Mouse (Mus musculus): ENCODE measurements around the gene Hist2h4. TPM values are rescaled to one million over a fixed set of nuclear protein-coding genes. Genes with fewer than 3 reads are reported as not detected.
"Not testable (repeated sequence)": the region's sequence is repeated elsewhere in the genome, so short reads cannot be mapped to it uniquely, and the experiment has no call there.

Hist2h4 gene
- polyA plus RNA-seq, 1 experiment from 2014 or later = 8.4 TPM

DNA sequence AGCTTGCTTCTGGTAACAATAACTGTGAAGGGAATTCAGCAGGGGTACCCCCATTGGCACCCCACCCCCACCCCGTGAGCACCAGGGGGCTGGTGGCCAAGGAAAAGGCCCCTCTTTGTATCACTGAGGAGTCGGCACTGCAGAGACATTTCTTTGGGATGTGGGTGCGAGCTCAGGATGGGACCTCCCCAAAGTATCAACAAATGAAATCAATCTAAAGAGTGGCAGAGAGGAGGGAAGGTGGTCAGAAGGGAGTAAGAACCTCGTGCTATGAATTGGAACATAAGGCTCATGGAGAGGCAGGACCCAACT is 14.1 kb downstream of the Hist2h4 start:
- no peak for ATAC-seq

DNA sequence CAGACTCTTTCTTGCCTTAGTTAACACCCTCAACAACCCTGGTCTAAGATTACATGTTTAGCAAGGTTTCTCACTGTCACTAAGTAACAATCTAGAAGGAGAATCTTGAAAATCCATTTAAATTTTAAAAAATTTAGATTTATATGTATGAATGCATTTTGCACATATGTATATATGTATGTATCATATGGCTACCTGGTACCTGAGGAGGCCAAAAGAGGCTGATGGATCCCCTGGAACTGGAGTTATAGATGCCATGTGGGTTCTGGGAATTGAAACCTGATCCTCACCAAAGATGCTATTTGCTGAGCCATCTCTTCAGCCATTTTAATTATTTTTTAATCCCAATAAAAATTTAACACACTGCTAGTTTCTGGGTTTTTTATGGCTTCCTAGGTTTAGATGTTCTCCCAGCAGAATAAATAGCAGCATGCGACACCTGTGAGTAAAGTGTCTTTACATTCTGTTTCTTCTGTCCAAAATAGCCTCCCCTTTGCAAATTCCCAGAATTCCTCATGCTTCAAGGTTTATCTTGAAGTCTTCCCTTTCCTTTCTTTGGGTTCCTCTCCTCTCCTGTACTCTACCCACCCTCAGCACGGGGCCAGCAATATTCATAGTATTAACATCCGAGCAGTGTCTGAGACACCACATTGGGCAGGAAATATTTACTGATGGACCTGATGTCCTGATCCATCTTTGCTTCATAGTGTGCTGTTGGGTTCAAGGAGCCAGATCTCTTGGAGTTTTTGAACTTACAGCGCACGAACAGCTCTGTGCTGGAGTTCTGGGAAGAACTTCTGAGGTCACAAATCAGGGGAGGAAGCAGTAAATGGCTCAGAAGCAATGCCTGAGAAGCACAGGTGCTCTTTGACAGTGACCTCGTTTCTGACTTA is 14.7 kb downstream of the Hist2h4 start:
- Histone ChIP-seq H3K9ac (replicated peaks; ENCODE audit: low read depth, low read length) (no peak overlapping the region), H3K4me3 (replicated peaks; ENCODE audit: low read length) (no peak overlapping the region), H3K27me3 (replicated peaks; ENCODE audit: control insufficient read depth, insufficient read depth, low read length) (no peaks in the 10 kb centered on the region), H3K9me3 (ENCODE audit: control insufficient read depth, low read length) (no peaks in the 10 kb centered on the region), H3K4me1 (replicated peaks; ENCODE audit: control insufficient read depth, insufficient read depth, low read length) (peaks cover 12% of the 10 kb centered on the region), H3K27ac (ENCODE audit: low read length) (no peak overlapping the region), H3K4me2 (ENCODE audit: low read length) (peak overlapping the region; percentile 35), H3K36me3 (ENCODE audit: control insufficient read depth, insufficient read depth) (no peaks in the 10 kb centered on the region)
- ATAC-seq = no peak
- WGBS = 50% methylated on average over 6 of the region's 6 CpGs

More for the DNA sequence above, 14.1 kb downstream of the Hist2h4 start:
- H3K9me3 ChIP-seq (ENCODE audit: control insufficient read depth, low read length) = no peaks in the 10 kb centered on the region
- no peak overlapping the region for H3K9ac ChIP-seq (replicated peaks; ENCODE audit: low read depth, low read length)
- H3K4me3 ChIP-seq (replicated peaks; ENCODE audit: low read length) = no peak overlapping the region
- H3K27me3 ChIP-seq (replicated peaks; ENCODE audit: control insufficient read depth, insufficient read depth, low read length) = no peaks in the 10 kb centered on the region
- no peaks in the 10 kb centered on the region for H3K36me3 ChIP-seq (ENCODE audit: control insufficient read depth, insufficient read depth)
- WGBS = 46% methylated on average over 4 of the region's 4 CpGs
- H3K4me1 ChIP-seq (replicated peaks; ENCODE audit: control insufficient read depth, insufficient read depth, low read length) = peaks cover 12% of the 10 kb centered on the region
- H3K27ac ChIP-seq (ENCODE audit: low read length) = no peak overlapping the region
- no peak overlapping the region for H3K4me2 ChIP-seq (ENCODE audit: low read length)

DNA sequence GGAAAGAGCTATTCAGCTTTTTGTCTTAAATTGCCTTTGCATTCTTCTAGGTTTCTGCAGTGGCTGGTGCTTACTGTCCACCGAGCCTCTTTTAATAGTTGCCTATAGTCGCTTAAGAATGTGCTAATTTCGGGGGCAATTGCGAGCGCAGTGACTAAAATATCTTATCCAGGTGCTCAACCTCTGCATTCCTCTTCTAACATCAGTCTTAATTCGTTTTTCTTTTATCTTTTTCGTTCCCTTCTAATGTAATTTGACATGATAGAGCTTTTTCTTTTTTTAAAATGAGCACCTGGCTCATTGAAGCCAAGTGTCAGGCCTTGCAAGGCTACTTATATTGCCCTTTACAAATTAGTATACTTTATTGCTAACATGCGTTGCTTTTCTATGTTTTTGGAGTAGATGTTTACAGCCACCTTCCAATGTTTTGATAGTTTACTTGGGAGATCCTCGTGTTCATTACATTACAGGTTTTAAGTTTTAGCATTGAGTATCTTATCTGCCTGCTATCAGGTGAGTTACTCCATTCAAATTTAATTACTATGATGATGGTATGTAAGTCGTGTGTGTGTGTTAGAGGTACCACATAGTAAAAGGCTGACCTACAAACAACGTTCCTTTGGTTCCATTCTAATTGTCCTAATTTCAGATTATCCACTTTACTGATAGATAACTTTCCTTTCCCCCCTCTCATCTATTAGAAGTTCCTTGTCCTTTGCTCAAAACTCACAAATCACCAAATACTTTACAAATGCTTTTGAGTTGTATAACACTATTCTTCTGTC is 15.6 kb downstream of the Hist2h4 start:
- Histone ChIP-seq H3K4me3 (replicated peaks; ENCODE audit: low read length) (peak overlapping the region; percentile 38), H3K27ac (ENCODE audit: low read length) (no peak overlapping the region), H3K27me3 (replicated peaks; ENCODE audit: control insufficient read depth, insufficient read depth, low read length) (no peaks in the 10 kb centered on the region), H3K9me3 (ENCODE audit: control insufficient read depth, low read length) (no peaks in the 10 kb centered on the region), H3K4me1 (replicated peaks; ENCODE audit: control insufficient read depth, insufficient read depth, low read length) (peaks cover 12% of the 10 kb centered on the region), H3K36me3 (ENCODE audit: control insufficient read depth, insufficient read depth) (no peaks in the 10 kb centered on the region), H3K9ac (replicated peaks; ENCODE audit: low read depth, low read length) (peak overlapping the region; percentile 37; the same call in 1 of the 2 replicates), H3K4me2 (ENCODE audit: low read length) (peak overlapping the region; percentile 35)
- ATAC-seq = no peak
- WGBS = 2% methylated on average over 11 of the region's 11 CpGs

DNA sequence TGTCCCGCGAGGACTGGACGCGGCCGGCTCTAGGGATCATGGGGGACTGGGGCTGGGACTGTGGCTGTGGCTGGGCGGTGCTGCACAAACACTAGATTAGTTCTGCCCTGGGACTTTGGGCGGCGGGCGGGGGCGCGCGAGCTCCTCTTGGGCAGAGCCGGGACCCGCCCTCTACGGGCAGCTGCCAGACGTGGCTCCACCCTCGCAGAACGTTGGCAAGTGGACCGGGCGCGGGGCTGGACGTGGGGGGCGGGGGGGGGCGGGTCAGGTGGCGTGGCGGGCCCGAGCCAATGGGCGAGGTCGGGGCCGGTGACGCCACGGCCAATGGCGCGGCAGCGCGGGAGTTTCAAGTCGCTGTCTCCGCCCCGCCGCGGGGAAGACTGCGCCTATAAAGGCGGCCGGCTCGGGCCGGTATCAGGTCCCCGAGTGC is 16.7 kb downstream of the Hist2h4 start, which contains the start of gene Hist2h3c1:
Gene Hist2h3c1 (plus strand): TSS at position 259 of the 430 bp plus-strand sequence.
- not testable (repeated sequence) for H3K36me3 ChIP-seq (ENCODE audit: control insufficient read depth, insufficient read depth); H3K27me3 ChIP-seq (replicated peaks; ENCODE audit: control insufficient read depth, insufficient read depth, low read length); H3K9me3 ChIP-seq (ENCODE audit: control insufficient read depth, low read length); H3K27ac ChIP-seq (ENCODE audit: low read length)
- peak; percentile 87 for ATAC-seq
- H3K4me2 ChIP-seq (ENCODE audit: low read length) = peak within 1 kb of the TSS; percentile 39
- H3K9ac ChIP-seq (replicated peaks; ENCODE audit: low read depth, low read length) = peak within 1 kb of the TSS; percentile 37; the same call in 1 of the 2 replicates
- peaks cover 12% of the 10 kb centered on the region for H3K4me1 ChIP-seq (replicated peaks; ENCODE audit: control insufficient read depth, insufficient read depth, low read length)
- peak within 1 kb of the TSS; percentile 38 for H3K4me3 ChIP-seq (replicated peaks; ENCODE audit: low read length)
- no CpG with 5 or more reads among the region's 47 CpGs for WGBS

DNA sequence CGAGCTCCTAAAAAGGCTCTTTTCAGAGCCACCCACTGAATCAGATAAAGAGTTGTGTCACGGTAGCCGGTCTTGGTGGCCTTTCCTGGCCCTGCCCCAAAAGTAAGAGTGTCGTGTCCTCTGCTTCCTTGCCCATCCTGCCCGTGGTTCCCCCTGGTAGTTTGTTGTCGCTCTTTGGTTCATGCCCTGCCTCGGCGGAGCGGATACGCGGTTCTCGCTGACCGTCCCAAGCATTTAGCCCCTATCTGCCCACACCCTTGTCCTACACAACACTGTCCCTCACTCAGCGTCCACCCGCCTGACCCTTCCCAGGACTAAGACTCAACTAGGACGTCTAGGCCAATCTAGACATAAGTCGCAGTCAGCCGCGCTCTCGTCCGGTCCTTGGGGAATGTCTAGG is 17.1 kb downstream of the Hist2h4 start:
- H3K9me3 ChIP-seq (ENCODE audit: control insufficient read depth, low read length); H3K36me3 ChIP-seq (ENCODE audit: control insufficient read depth, insufficient read depth); H3K27ac ChIP-seq (ENCODE audit: low read length); ATAC-seq; H3K9ac ChIP-seq (replicated peaks; ENCODE audit: low read depth, low read length); H3K27me3 ChIP-seq (replicated peaks; ENCODE audit: control insufficient read depth, insufficient read depth, low read length): not testable (repeated sequence)
- H3K4me3 ChIP-seq (replicated peaks; ENCODE audit: low read length) = peak overlapping the region; percentile 38
- WGBS = 0% methylated on average over 9 of the region's 21 CpGs
- peaks cover 12% of the 10 kb centered on the region for H3K4me1 ChIP-seq (replicated peaks; ENCODE audit: control insufficient read depth, insufficient read depth, low read length)
- H3K4me2 ChIP-seq (ENCODE audit: low read length) = peak overlapping the region; percentile 39

DNA sequence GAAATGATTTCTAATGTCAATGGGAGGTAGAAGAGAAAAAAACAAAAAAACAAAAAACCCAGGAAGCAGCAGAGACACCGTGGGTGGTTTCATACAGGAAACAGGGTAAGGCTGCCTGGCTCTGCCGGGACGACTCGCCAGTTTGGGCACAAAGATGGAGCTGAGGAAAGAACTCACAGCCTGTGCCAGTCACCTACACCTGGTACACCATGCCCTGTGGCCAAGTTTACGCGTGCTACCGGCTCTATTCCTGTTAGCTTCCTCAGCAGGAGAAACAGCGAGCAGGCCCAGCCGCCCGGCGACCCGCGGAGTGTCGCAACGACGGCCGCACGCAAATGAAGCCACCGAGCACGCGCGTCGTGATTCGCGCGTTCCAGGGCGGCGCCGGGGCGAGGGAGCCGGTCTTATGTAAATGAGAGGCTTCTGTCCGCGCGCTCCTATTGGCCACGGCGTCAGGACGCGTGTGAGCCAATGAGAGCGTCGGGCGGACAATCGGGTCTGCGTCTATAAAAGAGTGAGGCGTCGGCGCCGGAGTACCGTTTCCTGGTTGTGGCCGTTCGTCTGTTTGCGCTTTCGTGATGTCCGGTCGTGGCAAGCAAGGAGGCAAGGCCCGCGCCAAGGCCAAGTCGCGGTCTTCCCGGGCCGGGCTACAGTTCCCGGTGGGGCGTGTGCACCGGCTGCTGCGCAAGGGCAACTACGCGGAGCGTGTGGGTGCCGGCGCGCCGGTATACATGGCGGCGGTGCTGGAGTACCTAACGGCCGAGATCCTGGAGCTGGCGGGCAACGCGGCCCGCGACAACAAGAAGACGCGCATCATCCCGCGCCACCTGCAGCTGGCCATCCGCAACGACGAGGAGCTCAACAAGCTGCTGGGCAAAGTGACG is 17.9 kb downstream of the Hist2h4 start, which contains the start of gene Hist2h2aa1:
Gene Hist2h2aa1 (plus strand): TSS at position 495 of the 884 bp plus-strand sequence.
- Histone ChIP-seq H3K9ac (replicated peaks; ENCODE audit: low read depth, low read length) (peak within 1 kb of the TSS; percentile 75), H3K4me1 (replicated peaks; ENCODE audit: control insufficient read depth, insufficient read depth, low read length) (peaks cover 14% of the 10 kb centered on the region), H3K4me2 (ENCODE audit: low read length) (peak within 1 kb of the TSS; percentile 64), H3K27ac (ENCODE audit: low read length) (peak within 1 kb of the TSS; percentile 96), H3K4me3 (replicated peaks; ENCODE audit: low read length) (peak within 1 kb of the TSS; percentile 53)
- H3K27me3 ChIP-seq (replicated peaks; ENCODE audit: control insufficient read depth, insufficient read depth, low read length); H3K36me3 ChIP-seq (ENCODE audit: control insufficient read depth, insufficient read depth); H3K9me3 ChIP-seq (ENCODE audit: control insufficient read depth, low read length): not testable (repeated sequence)
- under 1% methylated on average over 20 of the region's 88 CpGs for WGBS
- peak; percentile 90 for ATAC-seq

DNA sequence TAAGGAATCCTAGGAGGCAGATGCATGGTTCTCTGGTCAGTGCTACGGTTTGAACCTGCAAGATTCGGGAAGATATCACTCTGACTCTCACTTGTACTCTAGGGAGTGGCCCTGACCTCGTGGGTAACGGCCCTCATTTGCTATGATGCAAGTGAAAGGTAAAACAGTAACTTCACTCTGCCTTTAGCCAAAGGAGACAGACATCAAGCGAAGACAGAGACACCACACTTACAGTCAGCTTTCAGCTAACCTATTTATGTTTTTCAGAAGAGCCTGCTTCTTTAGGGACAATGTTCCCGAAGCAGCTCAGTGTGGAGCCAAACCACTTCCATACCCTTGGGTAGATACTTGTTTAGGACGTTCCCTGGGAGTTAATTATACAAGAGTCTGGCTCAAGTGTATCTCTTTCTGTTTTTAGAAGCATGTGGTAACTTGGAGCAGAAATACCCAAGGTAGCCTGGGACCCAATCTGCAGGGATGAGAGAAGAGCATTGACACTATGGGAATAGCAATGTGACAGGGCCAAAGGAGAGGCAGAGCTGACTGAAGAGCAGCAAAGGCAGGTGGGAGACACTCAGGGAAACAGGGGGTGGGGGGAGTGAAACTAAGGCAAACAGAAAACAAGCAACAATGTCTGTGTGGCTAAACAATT is 19.1 kb downstream of the Hist2h4 start:
- WGBS = 82% methylated on average over 7 of the region's 7 CpGs
- no peaks in the 10 kb centered on the region for H3K36me3 ChIP-seq (ENCODE audit: control insufficient read depth, insufficient read depth)
- H3K4me2 ChIP-seq (ENCODE audit: low read length) = no peak overlapping the region; the same call in 1 of the 2 replicates
- 0 out of 2 replicates have a peak overlapping the region, but pooled peaks have one; percentile 96 for H3K27ac ChIP-seq (ENCODE audit: low read length)
- H3K4me3 ChIP-seq (replicated peaks; ENCODE audit: low read length) = no peak overlapping the region
- no peaks in the 10 kb centered on the region for H3K9me3 ChIP-seq (ENCODE audit: control insufficient read depth, low read length)
- no peak overlapping the region; the same call in 1 of the 2 replicates for H3K9ac ChIP-seq (replicated peaks; ENCODE audit: low read depth, low read length)
- H3K4me1 ChIP-seq (replicated peaks; ENCODE audit: control insufficient read depth, insufficient read depth, low read length) = peaks cover 14% of the 10 kb centered on the region
- no peaks in the 10 kb centered on the region for H3K27me3 ChIP-seq (replicated peaks; ENCODE audit: control insufficient read depth, insufficient read depth, low read length)
- no peak for ATAC-seq

DNA sequence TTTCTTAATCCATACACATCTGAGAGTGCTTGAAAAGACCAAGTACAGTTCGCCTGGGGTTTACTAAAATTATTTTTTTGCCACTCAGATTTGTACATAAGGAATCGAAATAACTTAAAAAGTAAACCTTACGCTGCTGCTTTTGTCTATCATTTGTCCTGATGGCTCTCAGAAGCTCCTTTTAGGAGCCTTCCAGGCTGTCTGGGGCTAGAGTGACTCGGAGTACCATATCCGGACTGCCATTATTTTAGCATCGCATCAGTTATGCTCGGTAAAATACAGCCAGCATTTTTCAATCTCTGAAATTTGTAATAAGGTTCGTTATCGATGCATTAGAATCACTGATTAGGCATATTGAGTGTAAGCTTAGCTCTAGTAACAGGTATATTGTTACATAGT is 22.3 kb downstream of the Hist2h4 start:
- Histone ChIP-seq H3K9me3 (ENCODE audit: control insufficient read depth, low read length) (no peaks in the 10 kb centered on the region), H3K36me3 (ENCODE audit: control insufficient read depth, insufficient read depth) (no peaks in the 10 kb centered on the region), H3K27me3 (replicated peaks; ENCODE audit: control insufficient read depth, insufficient read depth, low read length) (no peaks in the 10 kb centered on the region), H3K4me3 (replicated peaks; ENCODE audit: low read length) (no peak overlapping the region), H3K9ac (replicated peaks; ENCODE audit: low read depth, low read length) (peak overlapping the region; percentile 45; the same call in 1 of the 2 replicates), H3K27ac (ENCODE audit: low read length) (peak overlapping the region; percentile 78), H3K4me2 (ENCODE audit: low read length) (peak overlapping the region; percentile 58), H3K4me1 (replicated peaks; ENCODE audit: control insufficient read depth, insufficient read depth, low read length) (peaks cover 22% of the 10 kb centered on the region)
- 68% methylated on average over 9 of the region's 9 CpGs for WGBS
- no peak for ATAC-seq

All from forebrain, embryonic 16.5 days (tissue).